Mouse (Mus musculus): ENCODE results near the gene Slc17a8.
A peak's percentile ranks its signal among the peaks of the same experiment; 100 is the strongest.
"Not testable (repeated sequence)": the region's sequence is repeated elsewhere in the genome, so short reads cannot be mapped to it uniquely, and the experiment has no call there.

Gene Slc17a8

GRCm38 (mm10) chr10:89621129-89621528, at the start of gene Slc17a8:
Gene Slc17a8 (minus strand): TSS chr10:89621253.
- DNase-seq: no peak

- not testable (repeated sequence) for DNase-seq
Observed at GRCm38 (mm10) chr10:89670371-89670770, 49.3 kb upstream of the Slc17a8 start.

- DNase-seq: no peak
Observed at GRCm38 (mm10) chr10:89667571-89667970, 46.5 kb upstream of the Slc17a8 start.

- peak; percentile 74 to 77 for DNase-seq
Observed at GRCm38 (mm10) chr10:89665679-89666078, 44.6 kb upstream of the Slc17a8 start.

DNA sequence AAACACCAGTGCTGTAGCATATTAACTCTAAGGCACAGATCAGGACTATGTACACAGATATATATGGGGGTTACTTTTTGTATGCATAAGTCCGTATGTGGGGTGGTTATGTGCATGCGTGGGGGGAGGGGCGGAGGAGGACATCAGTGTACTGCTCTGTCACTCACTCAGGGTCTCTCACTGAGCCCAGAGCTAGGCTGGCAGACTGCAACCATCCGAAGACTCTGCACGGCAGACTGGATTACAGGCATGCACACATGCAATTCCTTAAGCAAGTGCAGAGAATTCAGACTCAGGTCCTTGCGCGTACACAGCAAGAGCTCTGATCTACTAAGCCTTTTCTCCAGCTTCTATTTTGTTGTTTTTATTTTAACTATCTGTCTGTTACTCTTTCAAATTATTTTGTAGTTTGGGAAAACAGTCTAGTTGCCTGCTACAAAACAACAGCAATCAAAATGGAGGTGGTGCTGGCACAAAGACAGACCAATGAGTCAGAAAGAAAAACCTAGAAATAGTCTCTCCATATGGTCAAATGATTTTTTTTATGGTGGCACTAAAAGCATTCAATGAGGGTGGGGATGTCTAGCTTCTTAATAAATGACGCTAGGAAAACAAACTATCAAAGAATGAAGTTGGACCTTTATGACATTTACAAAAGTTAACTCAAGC, 44.1 kb upstream of the Slc17a8 start:
- peak; percentile 19 to 31 for DNase-seq

DNA sequence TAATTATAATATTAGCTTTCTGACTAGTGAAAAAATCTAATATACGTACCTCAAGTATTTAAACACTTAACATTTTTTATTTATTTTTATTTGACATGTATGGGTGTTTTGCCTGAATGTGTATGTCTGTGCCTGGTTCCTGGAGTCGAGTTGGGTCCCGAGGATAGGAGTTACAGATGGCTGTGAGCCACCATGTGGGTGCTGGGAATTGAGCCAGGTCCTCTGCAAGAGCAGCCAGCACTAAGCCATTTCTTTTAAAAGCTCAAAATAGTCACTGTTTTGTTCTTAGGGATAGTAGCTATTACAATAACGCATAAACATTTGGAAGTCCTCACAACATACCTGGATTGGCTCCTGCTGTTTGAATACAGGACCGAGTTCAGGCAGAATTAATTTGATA, 35.3 kb upstream of the Slc17a8 start:
- peak; percentile 69 to 77 for DNase-seq

DNA sequence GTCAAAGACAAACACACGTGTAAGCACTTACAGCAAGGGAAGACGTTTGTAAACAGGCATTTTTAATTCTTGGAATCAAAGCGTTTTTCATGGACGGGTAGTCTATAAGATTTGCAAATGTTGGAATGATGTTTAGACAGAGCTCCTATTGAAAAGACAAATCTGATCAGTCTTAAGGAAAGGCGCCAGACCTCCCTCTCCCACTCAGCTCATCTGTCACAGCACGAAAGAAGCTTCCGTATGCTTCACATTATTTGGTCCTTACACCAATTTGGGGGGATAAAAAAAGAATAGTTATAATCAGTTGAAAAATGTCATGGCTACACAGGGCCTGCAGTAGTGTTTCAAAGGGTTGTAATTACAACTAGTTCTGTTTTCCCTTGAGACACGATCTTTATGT, 31.9 kb upstream of the Slc17a8 start:
- no peak for DNase-seq

DNA sequence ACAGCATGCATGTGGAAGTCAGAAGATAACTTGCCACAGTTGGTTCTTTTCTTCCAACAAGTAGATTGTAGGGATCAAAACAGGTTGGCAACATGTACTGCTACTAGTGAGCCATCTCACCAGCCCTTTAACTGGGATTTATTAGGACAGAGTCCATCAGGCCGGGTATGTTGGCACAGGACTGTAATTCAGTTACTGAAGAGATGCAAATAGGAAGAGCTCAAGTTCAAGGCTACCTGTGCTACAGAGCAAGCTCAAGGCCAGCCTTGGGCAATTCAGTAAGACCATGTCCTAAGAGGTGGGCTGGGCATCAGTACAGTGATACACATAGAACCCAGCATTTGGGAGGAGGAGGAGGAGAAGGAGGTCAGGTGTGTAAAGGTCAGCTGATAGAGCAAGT, 30.6 kb upstream of the Slc17a8 start:
- DNase-seq: no peak

GRCm38 (mm10) chr10:89646918-89647317, 25.9 kb upstream of the Slc17a8 start:
- no peak for DNase-seq

- DNase-seq: no peak
Observed at GRCm38 (mm10) chr10:89637001-89637400, 15.9 kb upstream of the Slc17a8 start.

- peak; percentile 46 to 48 for DNase-seq
Observed at GRCm38 (mm10) chr10:89635018-89635417, 14.0 kb upstream of the Slc17a8 start.

DNA sequence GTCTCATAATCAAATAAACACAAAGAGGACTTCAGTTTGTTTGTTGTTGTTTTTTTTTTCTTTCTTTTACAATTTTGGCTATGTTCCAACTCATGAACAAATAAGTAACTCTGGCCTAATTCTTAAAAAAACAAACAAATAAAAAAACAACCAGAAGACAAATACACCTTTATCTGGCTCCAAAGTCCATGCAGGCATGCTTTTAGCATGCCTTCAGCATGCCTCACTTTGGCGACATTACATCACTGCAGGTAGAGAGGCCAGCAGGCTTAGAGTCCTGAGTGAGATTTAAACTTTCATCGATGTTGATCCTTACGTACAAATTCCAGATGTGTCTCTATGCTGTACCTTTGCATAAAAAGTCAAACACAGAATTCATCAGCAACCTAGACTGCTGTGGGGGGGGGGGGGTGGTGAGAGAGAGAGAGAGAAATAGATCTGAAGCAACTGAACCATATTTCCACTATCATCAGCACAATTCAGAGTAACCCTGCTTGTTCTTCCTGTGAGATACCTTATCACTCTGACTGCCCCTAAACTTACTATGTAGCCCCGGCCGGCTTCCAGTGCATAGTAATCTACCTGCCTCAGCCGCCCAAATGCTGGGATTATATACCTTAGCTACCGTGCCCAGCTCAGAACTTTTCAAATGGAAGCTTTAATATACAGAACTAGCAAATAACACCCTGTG, 12.8 kb upstream of the Slc17a8 start:
- DNase-seq: no peak

DNA sequence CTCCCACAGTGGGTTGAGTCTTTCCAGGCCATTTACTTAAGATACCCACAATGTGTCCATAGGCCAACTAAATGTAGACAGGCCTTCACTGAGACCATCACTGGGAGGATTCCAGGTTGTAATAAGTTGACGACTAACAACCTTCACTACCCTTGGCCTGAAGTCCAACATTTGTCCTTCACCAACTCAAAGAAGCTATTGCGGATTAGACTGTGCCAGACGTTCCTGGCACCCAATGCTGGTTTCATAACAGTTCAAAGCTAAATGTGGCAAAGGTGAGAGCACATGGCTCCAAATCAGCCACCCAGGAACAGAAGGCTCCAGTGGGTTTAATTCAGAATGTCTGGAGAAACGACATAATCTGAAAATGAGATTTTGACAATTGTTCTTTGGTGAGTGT, 12.1 kb upstream of the Slc17a8 start:
- no peak for DNase-seq

GRCm38 (mm10) chr10:89631831-89632230, 10.8 kb upstream of the Slc17a8 start:
- DNase-seq: no peak

GRCm38 (mm10) chr10:89630564-89630963, 9.5 kb upstream of the Slc17a8 start:
- no peak for DNase-seq

DNA sequence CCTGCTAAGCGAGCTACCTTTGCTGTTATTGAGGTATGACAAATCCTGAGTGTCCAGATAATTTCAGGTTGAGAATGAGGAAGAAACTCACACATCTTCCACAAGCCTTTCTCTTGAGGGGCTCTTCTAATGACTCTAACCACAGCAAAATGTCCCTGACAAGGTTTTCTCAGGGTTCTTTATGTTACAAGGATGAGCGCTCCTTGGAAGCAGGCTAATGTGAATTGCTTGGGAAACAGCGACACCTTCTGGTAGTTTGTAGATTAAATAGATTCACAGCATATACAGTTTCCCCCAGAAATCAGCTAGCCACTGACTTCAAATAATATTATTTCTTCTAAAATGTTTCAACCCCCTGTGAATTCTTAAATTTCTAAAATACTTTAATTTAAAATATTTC, 9.0 kb upstream of the Slc17a8 start:
- peak in 1 of 2 experiments; percentile 53 for DNase-seq

GRCm38 (mm10) chr10:89626714-89627113, 5.7 kb upstream of the Slc17a8 start:
- no peak for DNase-seq

GRCm38 (mm10) chr10:89624196-89624595, 3.1 kb upstream of the Slc17a8 start:
- no peak for DNase-seq

DNA sequence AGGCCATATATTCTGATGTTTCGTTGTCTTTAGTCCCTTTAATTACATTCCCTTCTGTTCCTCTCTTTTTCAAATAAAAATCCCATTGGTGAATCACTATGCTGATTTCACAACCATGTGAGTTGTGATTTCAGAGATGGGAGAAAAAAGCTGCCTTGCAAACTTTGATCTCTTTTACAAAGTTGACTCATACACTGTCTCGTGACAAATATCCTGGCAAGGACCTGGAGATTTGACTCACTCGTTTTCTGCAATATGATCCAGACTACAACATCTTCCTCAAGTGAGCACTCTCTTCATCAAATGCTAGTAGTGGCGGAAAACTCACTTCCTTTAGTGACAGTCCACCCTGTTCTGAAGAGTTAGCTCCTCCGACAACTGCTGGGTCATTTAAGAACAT, 21.7 kb downstream of the Slc17a8 start:
- no peak for DNase-seq

DNA sequence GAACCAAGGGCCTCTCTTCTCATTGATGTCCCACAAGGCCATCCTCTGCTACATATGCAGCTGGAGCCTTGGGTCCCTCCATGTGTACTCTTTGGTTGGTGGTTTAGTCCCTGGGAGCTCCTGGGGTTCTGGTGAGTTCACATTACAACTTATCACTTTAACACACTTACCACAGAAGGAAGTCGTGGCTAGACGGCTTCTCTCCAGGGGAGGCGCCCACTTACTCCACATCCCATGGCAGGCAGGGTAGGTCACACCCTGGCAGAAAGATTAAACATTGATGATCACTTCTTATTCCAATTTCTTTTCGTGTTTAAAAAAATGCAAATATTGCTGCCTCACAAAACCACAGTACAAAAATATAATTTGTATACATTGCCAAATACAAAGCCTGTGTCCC, 23.8 kb downstream of the Slc17a8 start:
- no peak for DNase-seq

DNA sequence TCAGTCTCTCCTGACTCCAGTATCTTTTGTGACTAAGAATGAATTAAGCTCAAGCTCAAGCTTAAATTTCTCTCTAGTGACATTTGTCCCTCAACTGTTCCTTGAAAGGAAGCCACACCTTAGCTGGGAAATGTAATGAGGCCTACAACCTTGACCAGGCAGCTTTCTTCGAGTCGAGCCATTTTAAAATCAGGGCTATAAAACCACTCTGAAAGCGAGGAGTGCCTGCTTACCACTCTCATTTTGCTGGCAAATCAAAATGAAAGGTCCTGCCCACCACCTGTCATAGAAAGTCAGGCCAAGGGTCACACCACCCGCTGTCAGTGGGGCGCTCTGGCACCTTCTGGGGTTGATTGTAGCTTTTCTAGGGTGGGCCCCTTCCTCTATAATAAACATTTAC, 25.1 kb downstream of the Slc17a8 start:
- DNase-seq: no peak

DNA sequence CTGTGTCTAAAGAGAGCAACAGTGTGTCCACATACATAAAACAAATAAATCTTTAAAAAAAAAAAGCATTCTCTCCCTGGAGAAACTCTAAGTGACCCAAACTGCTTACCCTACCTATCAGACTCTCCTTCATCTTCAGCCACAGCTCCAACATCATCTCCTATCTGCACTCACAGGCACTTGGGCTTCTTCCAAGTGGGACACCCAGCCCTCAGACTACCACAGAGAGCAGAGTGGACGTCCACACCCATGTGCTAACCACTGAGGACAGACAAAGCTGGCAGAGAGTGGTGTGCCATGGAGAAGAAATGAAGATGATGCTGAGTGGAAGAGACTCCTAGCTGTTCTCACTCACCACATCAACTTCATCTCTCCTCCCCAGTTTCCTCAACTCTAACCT, 25.5 kb downstream of the Slc17a8 start:
- no peak for DNase-seq

- no peak for DNase-seq
Observed at GRCm38 (mm10) chr10:89594309-89594708, 26.7 kb downstream of the Slc17a8 start.

DNA sequence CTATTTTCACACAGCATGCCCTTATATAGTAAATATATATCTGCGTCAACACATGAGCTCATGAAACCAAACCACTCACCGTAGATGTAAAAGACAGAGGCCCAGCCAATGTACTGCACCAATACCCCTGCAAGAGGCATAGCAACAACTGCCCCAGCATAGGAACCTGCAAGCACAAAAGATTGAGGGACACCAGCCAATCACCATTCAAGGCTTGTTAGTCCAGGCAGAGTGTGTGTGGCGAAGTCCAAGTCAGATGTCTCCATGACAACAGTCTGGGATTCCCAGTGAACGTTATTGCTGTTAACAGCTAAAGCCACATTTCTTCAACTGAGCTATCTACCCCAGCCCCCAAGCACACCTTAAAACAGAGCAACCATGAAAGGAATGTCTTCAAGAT, 28.3 kb downstream of the Slc17a8 start:
- DNase-seq: no peak

GRCm38 (mm10) chr10:89589877-89590276, 31.2 kb downstream of the Slc17a8 start:
- DNase-seq: no peak

Measured in cerebellum, postnatal 36 days (tissue).